Mouse (Mus musculus): ENCODE results near the gene Tmem267. TPM values are rescaled to one million over a fixed set of nuclear protein-coding genes. Genes with fewer than 3 reads are reported as not detected.

Gene Tmem267
- total RNA-seq, 2 experiments from 2014 or later, result 6.0 to 11.7 TPM

Other genes starting within 250 kb of the Tmem267 start
- 100 to 1,000 TPM in 1 of 2 experiments, 10 to 100 TPM in 1; 97.7 to 101 TPM for gene Paip1, start 59.4 kb upstream of the Tmem267 start, total RNA-seq (2021)
- gene 4833420G17Rik, start 25.3 kb upstream of the Tmem267 start, total RNA-seq (2021), result 10 to 100 TPM; 14.3 to 17.7 TPM
- under 1 TPM; 0.74 to 0.88 TPM for gene 3110070M22Rik, start 344 bp downstream of the Tmem267 start, total RNA-seq (2021)
- gene Ccl28, start 135.8 kb downstream of the Tmem267 start, total RNA-seq (2021), result under 1 TPM; 0.10 to 0.31 TPM
- 10 to 100 TPM; 80.8 to 92.4 TPM for gene Hmgcs1, start 202.3 kb downstream of the Tmem267 start, total RNA-seq (2021)

Data from gastrocnemius, postnatal 4 days (tissue).